Mouse (Mus musculus) forelimb bud, embryonic 11.5 days (tissue): ENCODE data around the gene Pdlim7.

Experiments
- DNase-seq: peaks from one replicate; pipeline ENCODE4 v3.0.0-alpha.2; 2012; ENCODE audit warnings: low read depth, low spot score

Gene Pdlim7

DNA sequence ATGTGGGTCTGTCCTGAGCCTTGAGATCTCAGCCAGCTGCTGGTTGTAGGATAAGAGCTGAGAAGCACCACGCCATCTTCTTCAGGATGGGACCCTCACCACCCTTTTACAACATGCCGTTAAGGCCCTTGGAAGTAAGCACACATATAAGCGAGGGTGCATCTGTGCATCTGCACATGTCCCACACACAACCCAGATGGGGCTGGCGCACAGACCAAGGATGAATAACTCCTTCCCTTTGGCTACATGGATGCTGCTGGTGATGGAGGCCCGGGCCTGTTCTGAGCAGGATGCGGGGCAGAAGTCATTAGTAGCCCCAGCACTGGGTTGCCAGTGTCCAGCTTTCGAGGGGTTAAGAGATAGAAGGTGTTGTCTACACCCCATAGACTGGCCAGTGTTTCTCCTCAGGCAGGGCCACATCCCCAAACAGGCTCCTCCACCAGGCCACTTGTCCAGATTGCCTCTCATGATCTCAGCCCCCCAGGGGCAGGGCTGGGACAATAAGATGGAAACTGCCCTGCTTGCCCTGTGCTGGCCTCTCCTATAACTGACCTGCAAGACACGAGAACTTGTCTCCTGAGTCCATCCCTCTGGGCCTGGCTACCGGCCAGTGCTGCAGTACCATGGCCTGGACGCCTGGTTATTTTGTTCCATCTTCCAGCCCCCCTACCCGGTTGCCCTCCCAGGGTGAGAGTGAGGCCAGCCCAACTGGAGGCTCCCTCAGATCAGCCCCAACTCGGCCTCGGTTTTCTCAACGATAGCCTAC lies 27.3 kb downstream of the Pdlim7 start:
- no peak for DNase-seq

- no peak for DNase-seq
These were observed 28.9 kb downstream of the Pdlim7 start for GRCm38 (mm10) chr13:55484520-55485088.

DNA sequence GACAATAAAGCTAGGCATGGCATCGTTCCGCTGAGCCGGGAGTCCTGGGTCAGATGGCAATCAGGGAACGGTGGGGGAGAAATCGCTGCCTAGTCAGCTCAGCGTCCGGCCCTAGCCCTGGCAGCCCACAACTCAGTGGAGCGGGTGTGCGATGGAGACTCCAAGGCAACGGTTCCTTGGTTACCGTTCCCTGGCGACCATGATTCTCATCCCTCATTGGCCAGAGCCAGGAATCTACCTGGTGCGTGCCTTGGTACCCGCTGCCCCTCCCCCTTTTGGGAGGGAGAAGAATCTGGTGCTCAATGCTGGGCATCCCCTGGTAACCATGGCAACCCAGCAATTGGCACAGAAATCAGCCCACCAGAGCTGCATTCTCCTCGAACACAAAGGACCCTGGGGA lies 29.9 kb downstream of the Pdlim7 start:
- DNase-seq = no peak

DNA sequence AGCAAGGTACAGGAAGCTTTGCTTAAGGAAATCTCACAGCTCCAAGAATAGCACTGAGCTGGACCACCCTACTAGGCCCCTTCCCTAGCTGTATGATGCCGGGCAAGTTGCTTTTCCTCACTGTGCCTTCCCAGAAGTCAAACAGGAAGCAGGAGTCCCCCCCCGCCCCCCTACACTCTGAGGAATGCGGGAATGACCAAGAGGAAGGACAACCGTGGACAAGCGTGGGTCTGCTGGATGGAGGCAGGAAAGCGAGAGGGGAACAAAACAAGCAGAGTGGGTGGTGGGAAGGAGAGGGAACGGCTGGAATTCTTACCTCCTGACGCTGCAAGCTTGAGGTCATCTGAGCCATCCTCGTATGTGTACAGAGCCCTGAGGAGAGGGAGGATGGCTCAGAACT lies 30.4 kb downstream of the Pdlim7 start:
- DNase-seq = no peak

GRCm38 (mm10) chr13:55482542-55482941 lies 30.9 kb downstream of the Pdlim7 start:
- DNase-seq = no peak

DNA sequence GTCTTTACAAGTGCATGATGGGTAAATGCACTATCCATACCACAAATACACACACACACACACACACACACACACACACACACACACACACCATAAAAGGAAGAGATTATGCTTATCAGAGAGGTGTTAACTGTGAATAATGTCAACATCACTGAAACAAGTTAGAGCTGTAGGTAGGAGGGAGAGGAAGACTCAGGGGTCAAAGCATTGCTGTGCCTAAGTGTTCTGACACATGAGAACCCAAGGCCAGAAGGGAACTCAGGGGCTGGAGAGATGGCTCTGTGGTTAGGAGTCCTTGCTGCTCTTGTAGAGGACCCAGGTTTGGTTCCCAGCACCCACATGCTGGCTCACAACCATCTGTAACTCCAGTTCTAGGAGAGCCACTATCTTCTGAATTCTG lies 33.5 kb downstream of the Pdlim7 start:
- no peak for DNase-seq

DNA sequence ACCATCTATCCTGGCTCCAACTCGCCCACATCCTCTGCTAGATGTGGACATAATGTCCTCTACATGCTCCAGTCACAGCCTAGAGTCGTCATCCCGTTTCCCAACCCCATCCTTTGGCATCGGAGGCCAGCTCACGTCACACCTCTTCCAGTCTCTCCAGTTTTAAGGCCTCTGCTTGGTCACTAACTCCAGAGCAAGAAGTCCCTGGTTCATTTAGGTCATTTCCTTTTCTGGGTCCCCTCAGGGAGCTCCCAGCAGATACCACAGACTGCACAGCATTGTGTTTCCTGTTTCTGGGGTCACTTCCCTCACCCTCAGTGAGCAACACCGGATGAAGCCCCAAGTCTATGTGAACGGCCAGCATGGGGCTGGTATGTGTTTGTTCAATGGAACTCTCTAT lies 34.5 kb downstream of the Pdlim7 start:
- no peak for DNase-seq

DNA sequence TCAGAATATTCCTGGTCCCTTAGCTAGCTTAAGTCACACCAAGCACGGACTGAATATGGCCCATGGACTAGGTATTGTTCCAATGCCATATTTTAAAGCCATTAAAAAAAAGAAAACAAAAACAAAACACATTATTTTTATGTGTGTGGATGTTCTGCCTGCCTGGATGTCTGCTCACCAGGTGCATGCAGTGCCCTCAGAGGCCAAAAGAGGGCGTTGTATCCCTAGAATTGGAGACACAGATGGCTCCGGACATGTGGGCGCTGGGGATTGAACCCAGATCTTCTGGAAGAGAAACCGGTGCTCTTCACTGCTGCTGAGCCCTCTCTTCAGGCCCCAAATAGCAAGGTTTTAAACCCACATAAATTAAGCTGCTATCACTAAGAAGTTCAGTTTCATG lies 35.4 kb downstream of the Pdlim7 start:
- DNase-seq = no peak

DNA sequence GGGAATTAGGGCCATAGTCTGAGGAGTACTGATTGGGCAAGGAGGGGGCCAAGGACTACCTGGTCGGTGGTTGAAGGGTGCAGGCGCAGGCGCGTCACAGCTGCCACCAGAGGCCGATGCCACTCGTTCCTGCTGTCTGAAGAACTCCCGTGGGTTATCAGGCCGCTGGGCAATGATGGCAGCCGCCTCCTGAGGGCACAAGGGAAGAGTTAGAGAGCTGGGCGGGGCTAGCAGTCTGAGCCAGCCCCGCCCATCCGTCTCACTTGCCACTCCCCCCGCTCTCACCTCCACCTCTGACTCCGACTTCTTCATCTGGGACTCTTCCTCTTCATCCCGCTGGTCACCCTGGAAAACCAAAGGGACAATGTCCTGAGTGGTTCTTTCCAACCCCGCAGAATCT lies 36.0 kb downstream of the Pdlim7 start:
- DNase-seq = no peak

- no peak for DNase-seq
These were observed 37.2 kb downstream of the Pdlim7 start for GRCm38 (mm10) chr13:55476256-55476655.

DNA sequence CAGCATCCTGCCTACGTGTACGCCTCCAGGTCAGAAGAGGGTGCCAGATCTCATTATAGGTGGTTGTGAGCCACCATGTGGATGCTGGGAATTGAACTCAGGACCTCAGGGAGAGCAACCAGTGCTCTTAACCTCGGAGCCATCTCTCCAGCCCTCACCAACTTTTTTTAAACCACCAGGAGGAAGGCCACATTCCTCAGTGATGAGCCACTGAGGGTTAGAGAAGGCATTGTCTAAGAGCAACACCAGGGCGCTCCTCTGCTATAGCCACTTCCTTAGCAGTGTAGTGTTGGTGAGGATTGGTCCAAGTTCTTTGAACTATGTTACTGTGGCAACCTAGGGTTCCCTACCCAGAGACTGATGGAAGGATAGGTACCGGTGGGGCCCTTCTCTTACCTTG lies 37.7 kb downstream of the Pdlim7 start:
- DNase-seq = no peak

GRCm38 (mm10) chr13:55474621-55475069 lies 38.8 kb downstream of the Pdlim7 start:
- no peak for DNase-seq

GRCm38 (mm10) chr13:55473961-55474360 lies 39.5 kb downstream of the Pdlim7 start:
- DNase-seq = no peak

DNA sequence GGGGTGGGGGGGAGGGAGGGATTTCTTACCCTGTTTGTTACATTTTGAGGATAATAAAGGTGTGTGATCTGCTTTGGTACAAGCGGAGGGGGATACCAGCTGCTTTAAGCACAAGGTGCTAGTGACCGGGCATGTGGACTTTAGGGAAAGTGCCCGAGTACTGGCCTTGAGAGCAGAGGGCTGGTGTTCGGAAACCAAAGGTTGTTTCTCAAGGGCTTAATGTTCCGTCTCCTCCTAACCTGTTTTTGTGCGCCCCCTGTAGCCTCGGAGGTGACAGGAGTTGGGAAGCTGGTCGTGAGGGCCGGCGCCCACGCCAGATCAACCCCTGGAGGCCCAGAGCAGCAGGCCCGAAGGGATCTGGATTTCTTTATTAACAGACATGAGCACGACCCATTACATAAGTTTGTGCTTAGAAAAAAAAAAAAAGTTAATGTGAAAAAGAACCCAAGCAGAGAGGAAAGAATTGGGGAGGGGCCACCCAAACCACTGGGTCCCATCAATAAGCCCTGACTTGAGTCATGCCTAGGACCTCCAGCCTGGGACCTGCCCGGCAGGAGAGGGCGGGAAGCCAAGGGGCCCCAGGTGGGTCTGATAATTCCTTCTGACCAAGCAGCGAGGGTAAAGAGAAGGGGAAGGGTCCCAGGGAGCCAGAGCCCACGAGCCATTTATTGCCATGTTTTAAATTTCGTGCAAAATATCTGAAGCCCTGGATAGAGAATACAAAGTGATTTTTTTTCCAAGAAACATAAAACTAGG lies 40.2 kb downstream of the Pdlim7 start:
- DNase-seq = peak; percentile 56

DNA sequence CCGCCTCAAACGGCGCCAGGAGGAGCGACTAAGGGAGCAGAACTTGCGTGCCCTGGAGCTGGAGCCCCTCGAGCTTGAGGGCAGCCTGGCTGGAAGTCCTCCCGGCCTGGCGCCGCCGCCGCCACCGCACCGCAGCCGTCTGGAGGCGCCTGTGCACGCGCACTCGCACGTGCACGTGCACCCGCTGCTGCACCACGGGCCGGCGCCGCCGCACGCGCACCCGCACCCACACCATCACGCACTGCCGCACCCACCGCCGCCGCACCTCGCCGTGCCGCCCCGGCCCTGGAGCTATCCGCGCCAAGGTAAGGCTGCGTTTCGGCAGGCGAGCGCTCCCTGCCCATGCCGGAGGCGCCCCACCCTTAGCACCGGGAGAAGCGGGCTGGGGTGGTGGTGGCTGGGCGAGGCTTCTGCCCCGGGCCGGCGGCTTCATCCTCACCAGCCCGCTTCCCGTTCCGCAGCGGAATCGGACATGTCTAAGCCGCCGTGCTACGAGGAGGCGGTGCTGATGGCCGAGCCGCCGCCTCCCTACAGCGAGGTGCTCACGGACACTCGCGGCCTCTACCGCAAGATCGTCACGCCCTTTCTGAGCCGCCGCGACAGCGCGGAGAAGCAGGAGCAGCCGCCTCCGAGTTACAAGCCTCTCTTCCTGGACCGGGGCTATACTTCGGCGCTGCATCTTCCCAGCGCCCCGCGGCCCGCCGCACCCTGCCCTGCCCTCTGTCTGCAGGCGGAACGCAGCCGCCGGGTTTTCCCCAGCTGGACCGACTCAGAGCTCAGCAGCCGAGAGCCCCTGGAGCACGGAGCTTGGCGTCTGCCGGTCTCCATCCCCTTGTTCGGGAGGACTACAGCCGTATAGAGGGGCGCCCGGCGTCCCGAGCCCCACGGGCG lies 41.1 kb downstream of the Pdlim7 start:
- peak; percentile 54 for DNase-seq

DNA sequence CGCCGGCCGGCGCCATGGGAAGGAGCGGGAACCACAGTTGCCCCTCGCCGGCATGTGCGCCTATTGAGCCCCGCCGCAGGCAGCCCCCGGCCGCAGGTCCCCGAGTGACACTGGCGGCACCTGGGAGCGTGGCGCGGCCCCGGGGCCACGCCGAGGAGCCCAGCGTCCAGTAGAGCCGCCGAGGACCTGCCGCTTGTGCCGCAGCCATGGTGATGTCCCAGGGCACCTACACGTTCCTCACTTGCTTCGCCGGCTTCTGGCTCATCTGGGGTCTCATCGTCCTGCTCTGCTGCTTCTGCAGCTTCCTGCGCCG lies 41.7 kb downstream of the Pdlim7 start:
- DNase-seq = no peak

GRCm38 (mm10) chr13:55471156-55471818 lies 42.2 kb downstream of the Pdlim7 start:
- DNase-seq = peak; percentile 94

DNA sequence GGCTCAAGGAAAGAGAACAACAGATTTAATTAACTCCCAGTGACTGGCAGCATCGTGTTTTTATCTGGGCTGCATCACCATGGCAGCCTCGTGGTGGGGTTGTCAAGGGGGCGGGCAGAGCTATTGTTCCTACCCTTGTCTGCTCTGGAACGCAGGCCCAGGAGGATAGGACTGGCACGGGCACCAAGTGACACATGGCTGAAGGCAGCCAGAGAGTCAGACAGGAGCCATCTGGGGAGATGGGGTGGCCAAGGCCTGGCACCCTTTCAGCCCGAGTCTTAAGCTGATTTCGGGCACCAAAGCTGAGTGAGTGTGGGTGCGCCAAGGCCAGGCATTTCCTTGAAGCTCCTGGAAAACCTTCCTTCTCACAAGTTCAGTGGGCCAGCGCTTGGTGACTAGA lies 43.1 kb downstream of the Pdlim7 start:
- no peak for DNase-seq

- no peak for DNase-seq
These were observed 44.5 kb downstream of the Pdlim7 start for GRCm38 (mm10) chr13:55468851-55469560.

GRCm38 (mm10) chr13:55465830-55466440 lies 47.5 kb downstream of the Pdlim7 start:
- no peak for DNase-seq
